Mouse (Mus musculus): ENCODE data around the gene Vmn2r19. TPM values are rescaled to one million over a fixed set of nuclear protein-coding genes. Genes with fewer than 3 reads are reported as not detected.

Vmn2r19 gene
- total RNA-seq, 2 experiments from 2014 or later = not detected

Other genes starting within 250 kb of the Vmn2r19 start
- 2.3 TPM in 1 of 2 replicates, not detected in the other for gene Clec4a2, start 201.9 kb upstream of the Vmn2r19 start, total RNA-seq (2014; fragmentation: Nextera tagmentation)
- 3.2 TPM in 1 of 2 replicates, not detected in the other for gene Clec4a2, start 201.9 kb upstream of the Vmn2r19 start, total RNA-seq (2017)
- not detected in 2 replicates for gene Clec4b2, start 135.4 kb upstream of the Vmn2r19 start, total RNA-seq (2014; fragmentation: Nextera tagmentation)
- gene Clec4b2, start 135.4 kb upstream of the Vmn2r19 start, total RNA-seq (2017) = 1.7 TPM in 1 of 2 replicates, not detected in the other
- not detected in 2 replicates for gene Clec4n, start 78.5 kb upstream of the Vmn2r19 start, total RNA-seq (2014; fragmentation: Nextera tagmentation)
- 0.57 TPM in 1 of 2 replicates, not detected in the other for gene Clec4n, start 78.5 kb upstream of the Vmn2r19 start, total RNA-seq (2017)
- 16.3 and 17.4 TPM in 2 replicates for gene Clec4d, start 46.2 kb upstream of the Vmn2r19 start, total RNA-seq (2014; fragmentation: Nextera tagmentation)
- 5.5 and 22.8 TPM in 2 replicates for gene Clec4d, start 46.2 kb upstream of the Vmn2r19 start, total RNA-seq (2017)
- gene Clec4e, start 18.5 kb upstream of the Vmn2r19 start, total RNA-seq (2014; fragmentation: Nextera tagmentation) = 0.32 and 3.4 TPM in 2 replicates
- 1.5 and 5.6 TPM in 2 replicates for gene Clec4e, start 18.5 kb upstream of the Vmn2r19 start, total RNA-seq (2017)
- gene Vmn2r20, start 109.8 kb downstream of the Vmn2r19 start, total RNA-seq (2014; fragmentation: Nextera tagmentation) = not detected in 2 replicates
- not detected in 2 replicates for gene Vmn2r20, start 109.8 kb downstream of the Vmn2r19 start, total RNA-seq (2017)
- gene Vmn2r21, start 225.1 kb downstream of the Vmn2r19 start, total RNA-seq (2014; fragmentation: Nextera tagmentation) = not detected in 2 replicates
- not detected in 2 replicates for gene Vmn2r21, start 225.1 kb downstream of the Vmn2r19 start, total RNA-seq (2017)

Data from megakaryocyte-erythroid progenitor cell, adult 5-6 weeks (primary cell).